Mouse (Mus musculus) liver, embryonic 14.5 days (tissue): ENCODE measurements at regions not wholly inside any gene's neighbourhood (a gene's known extent, or its start where the extent isn't known, plus 50 kb on each side); places are given as distances from the start of the nearest gene placed in this dataset.

Experiments used
- CTCF ChIP-seq: IDR thresholded peaks from 2 replicates; pipeline ENCODE4 v1.5.1; 2016; ENCODE audit warnings: antibody characterized with exemption, low read depth, control low read depth
- EP300 ChIP-seq: IDR thresholded peaks from 2 replicates; pipeline ENCODE4 v1.6.1; 2016; ENCODE audit warnings: antibody characterized with exemption, low read depth

DNA sequence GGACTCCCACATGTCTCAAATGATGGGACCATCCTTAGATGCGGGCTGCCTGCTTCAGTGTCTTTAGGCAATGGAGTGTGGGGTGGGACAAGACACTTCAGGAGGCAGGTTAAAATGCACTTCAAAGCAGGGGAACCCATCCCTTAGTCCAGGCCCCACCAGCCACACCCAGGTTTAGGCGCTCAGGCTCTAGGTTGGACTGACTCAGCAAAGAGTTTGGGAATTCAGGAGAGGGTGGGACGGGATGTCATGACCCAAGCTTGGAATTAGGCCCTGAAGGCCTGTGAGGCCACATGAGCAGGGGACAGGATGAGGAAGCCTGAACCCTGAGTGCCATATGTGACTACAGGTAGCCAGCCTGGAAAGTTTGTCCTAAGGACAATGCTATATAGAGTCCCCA is 85.6 kb upstream of the Nkx1-1 start:
- TF ChIP-seq CTCF (no peak), EP300 (no peak)
